Mouse (Mus musculus) right cerebral cortex, adult 18-20 months (tissue): ENCODE data around the gene Olfr293.

Source experiments
- DNase-seq: peaks from one replicate; pipeline ENCODE4 v3.0.0; 2022; ENCODE audit warnings: mixed read lengths

The Olfr293 gene

DNA sequence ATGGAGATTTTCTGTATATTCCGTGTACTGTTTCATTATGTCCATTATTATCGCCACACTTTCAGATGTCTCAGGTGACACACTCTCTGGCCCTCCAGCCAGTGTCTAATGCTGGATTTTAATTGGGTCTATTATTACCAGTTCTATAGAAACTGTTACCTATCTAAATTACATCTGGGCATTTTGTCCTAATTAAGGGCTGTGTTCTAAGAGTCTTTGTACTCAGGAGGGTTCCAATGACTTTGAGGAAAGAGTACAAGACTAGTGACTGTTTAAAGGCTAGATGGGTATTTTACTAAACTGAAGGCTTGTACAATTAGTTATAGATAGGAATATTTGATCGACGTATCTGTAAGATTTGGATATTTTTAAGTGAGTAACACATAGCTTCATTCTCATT lies at the start of gene Olfr293:
Gene Olfr293 (plus strand): TSS at position 301 of the 400 bp plus-strand sequence.
- no peak for DNase-seq

DNA sequence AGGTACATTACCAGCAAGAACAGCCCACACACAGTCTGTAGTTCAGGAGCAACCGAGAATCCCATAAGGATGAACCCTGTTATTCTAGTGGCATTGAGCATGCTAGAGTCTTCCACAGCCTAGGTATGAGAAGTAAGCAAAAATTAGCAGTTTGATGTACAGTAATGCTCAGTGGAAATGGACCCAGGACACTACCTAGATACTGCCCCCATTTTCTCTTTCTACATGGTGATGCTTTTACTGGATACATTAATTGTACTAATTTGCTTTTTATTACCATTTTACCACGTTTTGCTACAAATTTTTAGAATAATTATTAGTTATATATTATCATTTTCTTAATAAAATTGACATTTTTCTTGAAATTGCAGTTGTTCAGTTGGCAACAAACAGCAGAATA lies 32.3 kb upstream of the Olfr293 start, which contains the start of gene Olfr294:
Gene Olfr294 (minus strand): TSS at position 101 of the 400 bp plus-strand sequence.
- DNase-seq = no peak

DNA sequence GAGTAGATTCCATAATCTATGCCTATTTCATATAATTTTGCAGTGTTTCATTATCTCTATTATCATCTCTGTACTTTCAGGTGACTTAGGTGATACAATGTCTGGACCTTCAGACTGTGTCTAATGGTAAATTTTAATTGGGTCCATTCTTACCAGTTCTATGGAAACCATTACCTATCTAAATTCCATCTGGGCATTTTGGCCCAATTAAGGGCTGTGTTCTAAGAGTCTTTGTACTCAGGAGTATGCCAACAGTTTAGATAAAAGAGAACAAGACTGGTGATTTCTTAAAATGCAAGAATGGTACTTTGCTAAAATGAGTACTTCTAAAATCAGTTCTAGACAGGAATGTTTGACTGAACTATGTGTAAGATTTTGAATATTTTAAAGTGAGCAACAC lies 39.2 kb downstream of the Olfr293 start, which contains the start of gene Olfr292:
Gene Olfr292 (plus strand): TSS at position 301 of the 400 bp plus-strand sequence.
- DNase-seq = no peak
